Mouse (Mus musculus) small intestine, adult 2 months (tissue): ENCODE results near the gene AU018091.

Experiments used
- CTCF ChIP-seq: fragments of 200-500 bp; IDR thresholded peaks from 2 replicates; pipeline ENCODE4 v1.5.1; 2012; ENCODE audit warnings: low read depth, mild to moderate bottlenecking, control low read depth, inconsistent platforms, low read length, moderate library complexity, mixed read lengths; ENCODE audit not compliant: insufficient replicate concordance, insufficient read length; ENCODE audit errors: extremely low read depth
- POLR2A ChIP-seq: fragments of 200-500 bp; IDR thresholded peaks from 2 replicates; pipeline ENCODE4 v1.6.1; 2012; ENCODE audit warnings: low read depth, mild to moderate bottlenecking, control low read depth, inconsistent platforms, low read length, moderate library complexity

DNA sequence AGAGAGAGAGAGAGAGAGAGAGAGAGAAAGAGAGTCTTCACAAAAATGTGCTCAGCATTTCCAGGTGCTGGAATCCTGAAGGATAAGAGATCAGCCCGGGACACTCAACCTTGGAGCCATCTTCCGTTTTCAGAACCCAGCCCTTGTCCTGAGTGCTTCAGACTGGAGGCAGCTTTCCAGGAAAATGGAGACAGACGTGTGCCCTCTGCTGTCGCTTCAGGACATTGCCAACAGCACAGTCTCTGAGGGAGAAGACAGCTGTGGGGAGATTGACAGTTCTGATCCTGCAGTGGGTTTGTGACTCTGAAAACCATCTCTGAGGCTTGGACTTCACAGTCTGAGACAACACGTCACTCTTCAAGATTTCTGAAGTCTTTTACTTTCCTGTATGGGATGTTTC lies 26.8 kb upstream of the AU018091 start:
- TF ChIP-seq POLR2A (no peak), CTCF (no peak)
